Mouse (Mus musculus) kidney, postnatal 10 days (tissue): ENCODE measurements at regions not wholly inside any gene's neighbourhood (a gene's known extent, or its start where the extent isn't known, plus 50 kb on each side); places are given as distances from the start of the nearest gene placed in this dataset.

Experiments
- DNase-seq: peaks from one replicate; pipeline ENCODE4 v3.0.0; 2021; ENCODE audit warnings: mixed read lengths

GRCm38 (mm10) chr2:168337611-168338010 is 56.1 kb upstream of the Kcng1 start:
- no peak for DNase-seq

DNA sequence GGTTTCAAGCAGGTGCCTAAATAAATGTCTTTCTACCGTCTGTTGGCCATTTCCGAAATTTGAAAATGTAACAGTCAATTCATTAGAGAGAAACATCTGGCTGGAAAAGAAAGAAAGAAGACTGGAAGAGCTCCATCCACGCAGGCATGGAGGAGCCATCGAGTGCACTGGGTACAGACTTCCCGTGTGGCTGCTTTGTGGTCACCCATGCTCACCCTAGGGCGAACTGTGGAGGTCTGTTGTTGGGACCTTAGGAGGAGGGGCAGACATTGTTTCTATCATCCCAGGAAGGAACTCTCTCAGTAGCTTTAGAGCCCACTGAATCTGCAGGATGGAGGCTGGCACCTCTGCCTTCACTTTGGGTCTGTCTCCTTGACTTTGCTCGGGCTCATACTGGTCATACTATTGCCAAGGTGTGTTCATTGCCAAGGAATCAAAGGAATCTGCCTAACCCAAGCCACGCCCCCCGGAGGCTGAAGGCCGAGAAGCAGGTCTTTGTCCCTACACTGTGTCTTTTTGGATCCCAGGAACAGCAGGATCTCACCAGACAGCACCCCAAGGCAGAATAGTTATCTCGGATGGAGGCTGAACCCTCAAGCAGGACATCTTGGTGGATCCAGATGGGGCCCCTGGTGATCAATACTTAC is 54.3 kb upstream of the Kcng1 start:
- DNase-seq, result no peak

- no peak for DNase-seq
Observed at GRCm38 (mm10) chr2:168334241-168334588, 52.7 kb upstream of the Kcng1 start.

DNA sequence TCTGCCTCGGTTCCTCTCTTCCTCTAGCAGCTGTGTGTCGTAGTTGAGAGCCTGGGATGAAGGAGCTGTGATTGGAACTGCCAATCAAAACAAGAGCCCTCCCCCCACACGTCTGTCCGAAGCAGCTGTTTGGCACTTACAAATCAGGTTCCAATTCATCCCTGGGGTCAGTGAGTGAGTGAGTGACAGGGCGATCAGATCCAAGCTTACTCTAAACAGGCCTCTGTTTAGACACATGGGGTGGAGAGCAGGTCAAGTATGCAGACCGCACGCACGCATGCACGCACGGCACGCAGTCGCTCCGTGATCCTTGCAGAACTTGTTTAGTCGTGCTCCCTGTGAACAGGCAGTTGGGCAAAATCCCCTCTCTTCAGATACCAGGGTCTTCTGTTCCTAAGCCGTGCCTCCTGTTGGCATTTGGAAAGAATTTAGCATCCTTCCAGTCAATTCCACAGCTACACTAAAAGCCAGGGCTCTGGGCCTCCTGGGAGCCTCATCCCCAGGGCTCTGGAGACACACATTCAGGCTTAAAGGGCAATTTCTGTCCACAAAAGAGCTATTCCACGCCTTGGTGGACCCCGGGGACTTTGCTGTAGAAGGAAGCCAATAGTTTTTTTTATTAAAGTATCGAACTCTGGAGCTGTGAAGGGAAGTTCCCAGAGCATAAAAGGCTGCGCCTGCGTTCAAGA is 52.2 kb upstream of the Kcng1 start:
- DNase-seq, result no peak

DNA sequence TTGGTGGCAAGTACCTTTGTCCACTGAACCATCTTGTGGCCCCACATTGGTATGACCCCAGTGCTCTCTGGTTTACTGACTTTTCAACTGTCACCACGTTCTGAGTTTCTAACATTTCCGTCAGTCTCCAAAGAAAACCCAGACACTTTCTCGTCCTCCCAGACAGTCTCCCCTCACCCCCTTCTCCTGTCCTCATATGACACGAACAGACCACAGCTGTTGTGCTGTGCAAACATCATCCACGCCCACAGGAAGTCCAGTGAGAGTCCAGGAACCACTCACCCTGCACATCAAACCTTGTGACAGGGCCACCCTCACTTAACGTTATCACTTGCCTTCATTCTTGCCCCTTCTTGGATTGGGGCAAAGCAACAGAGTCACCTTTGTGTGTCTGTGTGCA is 51.4 kb upstream of the Kcng1 start:
- peak; percentile 61 for DNase-seq
